Mouse (Mus musculus): ENCODE measurements around the gene Med26.

Gene Med26

DNA sequence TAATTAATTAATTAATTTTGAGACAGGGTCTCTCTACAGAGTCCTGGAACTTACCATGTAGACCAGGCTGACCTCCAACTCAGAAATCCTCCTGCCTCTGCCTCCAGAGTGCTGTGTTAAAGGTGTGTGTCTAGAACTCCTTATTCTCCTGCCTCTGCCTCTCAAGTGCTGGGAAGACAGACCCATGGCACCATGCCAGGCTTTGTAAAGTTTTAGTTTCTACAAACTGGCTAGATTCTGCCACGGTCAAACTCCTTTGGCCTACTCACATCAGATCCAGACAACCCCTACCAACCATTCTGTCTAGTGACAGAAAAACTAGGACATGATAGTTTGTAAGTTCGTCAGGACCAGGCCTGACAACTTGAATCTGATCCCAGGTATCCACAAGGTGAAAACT lies 57.1 kb downstream of the Med26 start:
- no peak for DNase-seq (ENCODE audit: low spot score in 2 of 2)

DNA sequence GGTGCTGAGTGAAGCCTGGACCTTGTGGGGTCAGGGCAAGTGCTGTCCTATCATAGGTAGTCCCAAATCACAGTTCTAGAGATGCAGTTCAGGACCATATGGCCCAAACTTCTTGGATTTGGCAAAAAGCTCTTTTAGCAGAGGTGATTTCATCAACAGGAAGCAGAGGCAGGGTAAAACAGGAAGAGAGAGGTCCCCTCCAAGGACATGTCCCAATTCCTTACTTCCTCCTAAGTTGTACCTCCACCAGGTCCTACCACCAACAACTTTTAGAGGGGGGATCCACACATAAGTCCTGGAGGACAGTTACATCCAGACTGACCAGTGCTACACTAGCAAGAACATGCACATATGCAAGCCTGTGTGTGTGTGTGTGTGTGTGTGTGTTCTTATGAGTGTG lies 61.1 kb downstream of the Med26 start:
- no peak for DNase-seq (ENCODE audit: low spot score in 2 of 2)

DNA sequence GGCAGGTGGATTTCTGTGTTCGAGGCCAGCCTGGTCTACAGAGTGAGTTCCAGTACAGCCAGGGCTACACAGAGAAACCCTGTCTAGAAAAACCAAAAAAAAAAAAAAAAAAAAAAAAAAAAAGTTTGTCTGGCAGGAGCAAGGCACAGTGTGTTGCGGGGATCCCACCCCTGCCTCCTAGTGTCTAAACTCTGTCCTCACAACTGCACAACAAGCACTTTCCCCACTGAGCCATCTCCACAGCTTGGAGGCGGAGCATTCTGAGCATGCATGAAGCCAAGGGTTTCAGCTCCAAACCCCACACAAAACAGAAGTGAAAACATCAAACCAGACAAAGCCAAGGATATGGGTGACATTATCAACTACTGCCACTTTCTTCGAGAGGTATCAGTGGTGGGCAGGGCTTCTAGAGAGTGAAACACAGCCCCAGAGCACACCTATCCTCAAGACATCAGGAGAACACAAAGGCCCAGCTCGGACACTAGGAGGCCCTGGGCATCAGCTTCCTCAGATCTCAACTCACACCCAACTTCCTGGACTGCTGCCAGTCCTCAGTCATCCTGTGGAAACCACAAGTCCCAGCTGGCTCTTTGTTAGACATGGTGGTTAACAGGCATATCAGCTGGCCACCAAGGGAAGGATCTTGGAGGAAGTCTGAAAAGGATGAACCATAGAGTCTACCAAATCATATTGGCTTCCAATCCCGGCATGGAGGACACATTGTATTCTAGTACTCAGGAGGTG lies 62.4 kb downstream of the Med26 start:
- no peak for DNase-seq (ENCODE audit: low spot score in 2 of 2)

DNA sequence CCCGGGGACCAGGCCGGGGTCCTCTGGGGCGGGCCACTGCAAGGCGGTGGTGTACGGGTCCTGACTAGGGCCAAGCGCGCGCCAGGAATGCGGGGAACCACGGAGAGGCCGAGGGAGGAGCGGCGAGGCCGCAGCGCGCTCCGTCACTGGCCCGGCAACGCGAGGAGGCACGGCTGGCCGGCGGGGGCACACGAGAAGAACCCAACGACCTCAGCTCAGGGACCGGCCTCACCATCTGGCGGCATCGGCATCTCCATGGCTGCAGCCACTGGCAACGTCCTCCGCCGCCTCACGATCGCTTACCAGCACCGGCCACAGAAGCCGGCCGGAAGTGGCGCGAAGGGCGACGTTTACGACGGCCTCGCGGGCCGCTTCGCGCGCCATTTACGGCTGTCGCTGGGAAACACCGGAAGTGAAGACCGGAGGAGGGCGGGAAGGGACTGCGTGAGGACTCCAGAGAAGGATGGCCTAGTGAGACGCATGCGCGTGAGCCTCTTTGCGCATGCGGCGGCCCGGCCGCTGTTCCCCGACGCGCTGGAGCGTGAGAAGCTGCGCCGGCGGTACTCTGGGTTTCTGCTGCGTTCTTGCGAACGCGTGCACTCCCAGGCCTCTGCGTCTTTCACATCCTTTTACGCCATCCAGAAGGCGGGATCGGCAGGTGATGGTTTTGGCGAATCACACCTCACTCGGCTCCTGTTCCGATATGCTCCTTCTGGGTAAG lies 73.1 kb downstream of the Med26 start, which contains the start of gene Cherp:
Gene Cherp, minus strand, starts transcription at position 401 of the 721 bp plus-strand sequence.
- peak; percentile 97 to 98 for DNase-seq (ENCODE audit: low spot score in 2 of 2)

DNA sequence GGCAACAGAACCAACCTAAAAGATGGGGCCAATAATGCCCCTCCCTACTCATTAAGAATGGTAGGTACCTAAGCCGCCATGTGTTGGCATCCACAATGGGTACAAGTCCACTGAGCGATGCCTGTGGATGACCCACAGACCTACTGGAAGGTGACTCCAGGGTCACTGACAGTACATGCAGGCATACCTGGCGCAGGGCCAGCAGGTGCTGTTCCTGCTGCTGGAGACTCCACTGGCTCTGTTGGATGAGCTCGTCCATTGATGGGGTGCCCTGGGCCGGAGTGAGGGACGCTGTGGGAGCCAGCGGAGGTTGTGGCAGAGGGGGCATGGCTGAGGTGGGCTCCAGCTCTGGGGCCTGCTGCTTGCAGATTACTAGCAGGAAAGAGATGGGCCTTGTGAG lies 77.4 kb downstream of the Med26 start:
- no peak for DNase-seq (ENCODE audit: low spot score in 2 of 2)

DNA sequence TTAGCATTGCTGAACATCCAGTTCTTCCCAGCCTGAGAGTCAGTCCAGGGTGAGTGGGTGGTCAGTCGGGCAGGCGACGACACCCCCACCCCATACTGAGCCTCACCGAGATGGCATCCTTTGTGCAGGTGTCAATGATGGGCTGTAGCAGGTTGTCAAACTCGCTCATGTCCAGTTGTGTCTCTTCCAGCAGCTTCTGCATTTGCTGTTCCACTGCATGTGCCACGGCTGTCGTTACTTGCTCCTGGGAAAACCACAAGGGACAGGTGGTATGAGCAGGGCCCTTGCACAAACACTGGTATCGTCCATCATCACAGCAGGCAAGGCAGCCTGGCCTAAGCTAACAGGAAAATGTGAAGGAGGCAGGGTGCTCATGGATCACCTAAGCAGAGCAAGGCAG lies 78.1 kb downstream of the Med26 start:
- DNase-seq (ENCODE audit: low spot score in 2 of 2): no peak

DNA sequence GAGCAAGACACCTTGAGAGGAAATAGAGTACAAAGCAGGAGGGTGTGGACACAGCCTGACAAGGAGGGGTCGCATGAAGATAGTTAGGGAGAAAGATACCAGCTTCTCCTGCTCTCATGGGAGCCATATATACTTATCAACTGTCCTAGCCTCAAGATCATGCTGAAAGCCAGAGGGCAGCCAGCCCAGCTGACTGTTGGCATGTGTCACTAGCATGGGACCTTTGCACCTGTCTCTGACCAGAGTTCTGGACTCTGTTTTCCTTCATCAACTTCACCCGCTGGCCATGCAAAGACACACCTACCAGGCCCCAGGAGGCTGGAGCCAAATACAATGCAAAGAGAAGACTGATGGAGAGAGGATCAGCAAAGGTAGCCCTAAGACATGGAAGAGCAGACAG lies 78.8 kb downstream of the Med26 start:
- no peak for DNase-seq (ENCODE audit: low spot score in 2 of 2)

DNA sequence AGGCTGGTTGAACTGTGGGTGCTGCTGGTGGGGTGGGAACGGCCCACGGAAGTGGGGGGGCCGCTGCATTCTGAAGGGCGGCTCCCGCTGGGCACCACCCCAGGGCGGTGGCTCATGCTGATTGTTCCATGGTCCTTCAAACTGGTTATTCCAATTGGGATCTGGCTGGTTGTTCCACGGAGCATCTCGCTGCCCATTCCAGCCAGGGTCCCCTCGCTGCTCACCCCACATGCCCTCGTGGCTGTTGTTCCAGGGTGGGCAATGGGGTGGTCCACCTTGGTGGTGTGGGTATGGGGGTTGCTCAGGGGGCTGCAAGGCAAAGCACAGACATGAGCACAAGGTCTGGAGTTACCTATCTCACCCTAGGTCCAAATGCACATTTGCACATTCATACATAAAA lies 83.9 kb downstream of the Med26 start:
- no peak for DNase-seq (ENCODE audit: low spot score in 2 of 2)

DNA sequence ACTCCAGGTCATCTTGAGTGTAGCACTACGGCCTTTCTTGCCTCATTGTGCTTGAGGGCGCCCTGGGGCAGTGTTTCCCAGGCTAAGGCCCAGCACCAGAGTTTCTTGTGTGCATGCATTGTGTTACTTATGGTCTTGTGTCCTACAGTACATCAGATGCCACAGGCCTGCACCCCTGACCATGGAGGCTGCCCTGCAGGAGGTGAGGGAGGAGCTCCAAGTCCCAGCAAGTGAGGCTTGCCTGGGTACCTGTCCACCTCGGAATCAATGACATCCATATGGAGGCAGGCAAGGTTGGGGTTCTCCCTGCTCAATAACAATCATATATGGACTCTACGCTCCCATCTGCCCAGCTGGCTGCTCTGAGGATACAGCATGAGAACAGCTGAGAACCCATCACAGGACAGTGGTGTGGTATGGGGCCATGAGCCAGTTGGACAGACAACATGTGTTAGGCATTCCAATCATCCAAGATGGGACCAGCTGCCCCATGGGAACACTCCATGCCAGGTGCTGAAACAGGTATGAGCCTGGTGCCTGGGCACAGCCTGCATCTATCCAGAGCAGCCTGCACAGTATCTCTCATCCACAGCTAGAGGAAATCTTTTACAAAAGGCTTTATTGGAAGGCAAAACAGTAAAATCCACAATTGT lies 88.1 kb downstream of the Med26 start:
- DNase-seq (ENCODE audit: low spot score in 2 of 2): no peak

DNA sequence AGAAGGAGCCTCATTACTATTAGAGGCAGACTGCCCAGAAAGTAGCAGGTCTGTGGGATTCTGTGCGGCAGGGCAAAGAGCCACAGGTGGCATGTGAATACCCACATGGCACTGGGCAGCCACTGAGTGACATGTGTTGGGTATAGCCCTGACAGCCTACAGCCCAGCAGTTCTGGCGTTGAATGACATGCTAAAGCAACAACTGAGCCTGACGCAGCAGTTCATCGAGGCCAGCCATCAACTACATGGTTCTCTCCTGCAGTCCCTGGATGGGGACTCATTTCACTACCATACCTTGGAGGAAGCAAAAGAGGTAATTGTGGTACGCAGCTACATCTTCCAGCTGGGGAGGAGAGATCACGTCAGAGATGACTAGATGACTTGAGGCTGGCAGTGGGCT lies 89.6 kb downstream of the Med26 start:
- no peak for DNase-seq (ENCODE audit: low spot score in 2 of 2)

DNA sequence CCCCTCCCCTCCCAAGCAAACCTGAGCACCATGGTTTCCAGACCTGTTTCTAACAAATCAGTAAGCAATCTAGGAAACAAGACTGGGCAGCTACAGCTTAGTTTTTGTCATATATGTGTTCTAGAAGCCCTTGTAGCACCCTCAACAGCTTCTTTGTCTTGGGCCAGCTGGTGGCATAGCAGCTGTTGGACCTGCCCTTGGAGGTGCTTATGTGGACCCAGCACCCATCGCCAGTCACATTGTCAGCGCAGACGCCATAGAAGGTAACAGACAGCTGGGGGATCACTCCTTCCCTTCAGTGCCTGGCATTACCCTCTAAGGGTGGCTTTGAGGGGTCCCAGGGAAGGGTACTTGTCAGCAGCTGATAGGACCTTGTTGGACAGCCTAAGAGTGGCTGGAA lies 90.3 kb downstream of the Med26 start:
- DNase-seq (ENCODE audit: low spot score in 2 of 2): no peak

DNA sequence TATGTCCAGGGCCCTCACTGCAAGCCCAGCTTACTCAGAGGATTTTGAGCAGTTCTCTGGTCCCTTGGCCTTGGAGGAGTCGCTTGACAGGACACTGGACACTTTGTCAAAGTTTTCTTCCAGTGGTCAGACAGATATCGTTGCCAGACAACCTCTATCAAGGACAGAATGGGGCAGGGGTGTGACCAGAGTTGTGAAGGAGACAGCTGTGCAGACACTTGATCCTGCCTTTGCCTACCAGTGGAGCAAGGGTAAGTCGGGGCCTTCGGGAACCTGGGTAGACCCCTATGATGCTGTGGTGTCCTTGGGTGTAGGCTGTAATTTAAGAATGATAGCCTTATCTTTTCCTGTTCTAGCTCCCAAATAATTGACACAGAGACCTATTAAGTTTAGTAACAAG lies 92.8 kb downstream of the Med26 start:
- DNase-seq (ENCODE audit: low spot score in 2 of 2): no peak

DNA sequence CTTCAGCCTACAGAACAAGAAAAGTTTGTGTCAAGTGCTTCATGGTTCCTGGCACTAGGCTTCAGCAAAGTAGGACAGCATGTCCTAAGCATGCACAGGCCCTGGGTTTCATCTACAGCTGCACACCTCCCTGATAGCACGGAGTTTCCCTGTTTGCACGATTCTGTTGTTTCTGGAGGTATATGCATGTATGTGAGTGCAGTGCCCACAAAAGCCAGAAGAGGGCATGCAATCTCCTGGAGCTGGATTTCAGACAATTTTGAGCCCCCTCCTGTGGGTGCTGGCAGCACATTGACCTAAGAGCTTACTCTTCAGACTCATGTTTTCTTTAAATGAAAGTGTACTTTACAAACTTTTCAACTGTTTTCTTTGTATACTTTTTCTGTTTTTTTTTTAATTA lies 94.2 kb downstream of the Med26 start:
- no peak for DNase-seq (ENCODE audit: low spot score in 2 of 2)

DNA sequence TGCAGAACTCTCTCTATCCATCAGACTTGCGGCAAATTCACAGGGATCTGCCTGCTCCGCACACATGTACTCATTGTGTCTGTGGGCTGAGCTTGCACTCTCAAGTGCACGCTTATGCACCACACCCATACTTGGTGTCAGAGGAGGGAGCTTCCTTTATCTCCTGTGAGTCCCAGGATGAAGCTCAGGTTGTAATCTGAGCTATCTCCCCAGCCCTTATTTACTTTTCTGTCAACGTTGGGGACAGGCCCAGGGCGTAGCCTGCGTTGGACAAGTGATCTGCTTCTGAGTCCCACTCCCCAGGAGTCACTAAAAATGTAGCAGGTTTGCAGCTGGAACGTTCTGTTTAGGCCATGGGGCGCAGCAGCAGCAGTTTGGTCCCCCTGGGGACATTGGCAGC lies 96.6 kb downstream of the Med26 start:
- DNase-seq (ENCODE audit: low spot score in 2 of 2): no peak

DNA sequence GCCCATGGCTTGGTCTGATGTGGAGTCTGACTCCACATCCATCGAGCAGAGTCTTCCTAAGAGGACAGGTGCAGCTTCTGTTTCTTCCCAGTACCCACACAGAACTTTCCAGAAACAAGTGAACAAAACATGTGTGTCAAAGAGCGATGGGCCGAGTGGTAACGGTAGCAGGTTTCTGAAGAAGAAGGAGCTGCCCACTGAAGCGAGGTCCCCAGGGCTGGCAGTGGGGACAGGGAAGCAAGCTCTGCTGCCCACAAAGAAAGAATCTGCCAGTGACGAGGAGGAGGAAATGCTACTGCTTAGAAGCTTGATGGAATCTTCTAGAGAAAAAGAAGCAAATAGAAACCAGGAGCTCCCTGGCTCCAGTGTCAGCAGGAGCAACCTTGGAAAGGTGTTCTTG lies 103.0 kb downstream of the Med26 start:
- no peak for DNase-seq (ENCODE audit: low spot score in 2 of 2)
